ENCODE assay signal across 19 mouse cellular contexts in genomic region chr12:54644947-54645346, GRCm38 (mm10). TPM values are rescaled to one million over a fixed set of nuclear protein-coding genes. Genes with fewer than 3 reads are reported as not detected.
A peak's percentile ranks its signal among the peaks of the same experiment; 100 is the strongest.
DNase-seq lines count a peak whose midpoint lies in the region; ATAC-seq and TF ChIP-seq lines count a peak whose summit lies in the region.
"Had no signal": no experiment of that assay in that cellular context is flagged by ENCODE, and none has a peak within 500 bp of the region (broad histone marks: within the 10 kb centered on the region; RNA-seq: fewer than 3 reads in every experiment).

No protein-coding gene starts in this region.

- H3K36me3 ChIP-seq in lung, embryonic 14.5 days (ENCODE audit: insufficient read depth), result peaks cover 14% of the 10 kb centered on the region; the same call in 1 of the 2 replicates

- no peaks in the 10 kb centered on the region for H3K27me3 ChIP-seq in lung, embryonic 14.5 days (ENCODE audit: insufficient read depth, low read length)
- H3K27me3 ChIP-seq: hindbrain, embryonic 13.5 days; limb, embryonic 15.5 days; midbrain, embryonic 15.5 days; neural tube, embryonic 13.5 days had no signal

- H3K4me1 ChIP-seq in lung, embryonic 14.5 days (ENCODE audit: insufficient read depth), result no peaks in the 10 kb centered on the region
- H3K4me1 ChIP-seq: hindbrain, embryonic 13.5 days; limb, embryonic 15.5 days; midbrain, embryonic 15.5 days; neural tube, embryonic 13.5 days had no signal

- WGBS in lung, embryonic 14.5 days, result 77% methylated on average over 2 of the region's 2 CpGs

- H3K4me3 ChIP-seq in lung, embryonic 14.5 days (ENCODE audit: low read depth, low read length), result no peak overlapping the region
- H3K4me3 ChIP-seq: hindbrain, embryonic 13.5 days; limb, embryonic 15.5 days; midbrain, embryonic 15.5 days; neural tube, embryonic 13.5 days had no signal

- no peak overlapping the region for H3K27ac ChIP-seq in lung, embryonic 14.5 days (ENCODE audit: low read depth)
- H3K27ac ChIP-seq: hindbrain, embryonic 13.5 days; limb, embryonic 15.5 days; macrophage; midbrain, embryonic 15.5 days; neural tube, embryonic 13.5 days had no signal

- intact Hi-C loops in left cerebral cortex, postnatal 10 days (cut with DNase I), result no loop called here

- no peak overlapping the region for H3K9ac ChIP-seq in lung, embryonic 14.5 days
- H3K9ac ChIP-seq: forebrain, postnatal 0 days; hindbrain, embryonic 13.5 days; limb, embryonic 15.5 days; midbrain, embryonic 15.5 days; neural tube, embryonic 13.5 days had no signal

- ATAC-seq in lung, embryonic 14.5 days (ENCODE audit: insufficient read depth), result no peak
- ATAC-seq: forebrain, postnatal 0 days; midbrain, embryonic 15.5 days had no signal

- peak; percentile 21 for DNase-seq in heart, adult 11 months
- DNase-seq in heart, adult 18-20 months, result no peak
- no peak for DNase-seq in lung, embryonic 14.5 days
- no peak for DNase-seq in lung, postnatal 14 days
- peak; percentile 57 for DNase-seq in ES-CJ7 (ENCODE audit: low read depth, low spot score)
- peak; percentile 53 for DNase-seq in induced T-regulatory cell, adult 2 months (ENCODE audit: low read depth)
- no peak for DNase-seq in ovary, postnatal 10 days (ENCODE audit: low spot score)
- DNase-seq in left cerebral cortex, postnatal 10 days (ENCODE audit: extremely low spot score in 1 of 2, low spot score in 2 of 2), result no peak
- DNase-seq: adrenal gland, postnatal 10 days; cerebellum, adult 11-12 months; embryo, embryonic 11 days; forebrain, postnatal 0 days; kidney, adult 8-10 months; thymus, adult 18-20 months had no signal

- TF ChIP-seq CTCF in lung, embryonic 14.5 days (IDR thresholded peaks at IDR 0.05; ENCODE audit: low read depth), result peak; percentile 34; the same call in 1 of the 2 replicates

- no peak overlapping the region for H3K4me2 ChIP-seq in lung, embryonic 14.5 days
- H3K4me2 ChIP-seq: hindbrain, embryonic 13.5 days; limb, embryonic 15.5 days; midbrain, embryonic 15.5 days; neural tube, embryonic 13.5 days had no signal

- no peaks in the 10 kb centered on the region for H3K9me3 ChIP-seq in lung, embryonic 14.5 days (ENCODE audit: low read depth, low read length)
- H3K9me3 ChIP-seq: hindbrain, embryonic 13.5 days; limb, embryonic 15.5 days; midbrain, embryonic 15.5 days; neural tube, embryonic 13.5 days had no signal

RNA-seq across cellular contexts. Expression of gene Sptssa, which starts 11.4 kb away (rescaled TPM):
- total RNA-seq in heart, adult 18-20 months (2021), result 10 to 100 TPM; 32.0 to 32.6 TPM
- polyA plus RNA-seq in lung, embryonic 14.5 days (2014; fragmentation: Nextera tagmentation; extraction: Ambion mirVana), result 189 and 200 TPM in 2 replicates
- total RNA-seq in left cerebral cortex, postnatal 10 days (2021), result 10 to 100 TPM; 43.8 to 44.2 TPM

RNA-seq across cellular contexts. Expression of gene Eapp, which starts 50.8 kb away (rescaled TPM):
- total RNA-seq in heart, adult 18-20 months (2021), result 10 to 100 TPM; 25.1 to 27.3 TPM
- 56.1 and 59.4 TPM in 2 replicates for polyA plus RNA-seq in lung, embryonic 14.5 days (2014; fragmentation: Nextera tagmentation; extraction: Ambion mirVana)
- total RNA-seq in left cerebral cortex, postnatal 10 days (2021), result 10 to 100 TPM; 38.0 to 44.2 TPM

Comparison
In these comparisons a context has a peak if more than half of its experiments do, and no peak if none do; other contexts are left out.
1. DNase-seq: peak in heart, adult 11 months (single experiment), ES-CJ7 (single experiment) and induced T-regulatory cell, adult 2 months (single experiment); none in heart, adult 18-20 months (0 of 2), lung, embryonic 14.5 days (single experiment), lung, postnatal 14 days (single experiment), ovary, postnatal 10 days (single experiment) and left cerebral cortex, postnatal 10 days (0 of 2).